ENCODE assay signal across 8 mouse cellular contexts in the genomic region with DNA sequence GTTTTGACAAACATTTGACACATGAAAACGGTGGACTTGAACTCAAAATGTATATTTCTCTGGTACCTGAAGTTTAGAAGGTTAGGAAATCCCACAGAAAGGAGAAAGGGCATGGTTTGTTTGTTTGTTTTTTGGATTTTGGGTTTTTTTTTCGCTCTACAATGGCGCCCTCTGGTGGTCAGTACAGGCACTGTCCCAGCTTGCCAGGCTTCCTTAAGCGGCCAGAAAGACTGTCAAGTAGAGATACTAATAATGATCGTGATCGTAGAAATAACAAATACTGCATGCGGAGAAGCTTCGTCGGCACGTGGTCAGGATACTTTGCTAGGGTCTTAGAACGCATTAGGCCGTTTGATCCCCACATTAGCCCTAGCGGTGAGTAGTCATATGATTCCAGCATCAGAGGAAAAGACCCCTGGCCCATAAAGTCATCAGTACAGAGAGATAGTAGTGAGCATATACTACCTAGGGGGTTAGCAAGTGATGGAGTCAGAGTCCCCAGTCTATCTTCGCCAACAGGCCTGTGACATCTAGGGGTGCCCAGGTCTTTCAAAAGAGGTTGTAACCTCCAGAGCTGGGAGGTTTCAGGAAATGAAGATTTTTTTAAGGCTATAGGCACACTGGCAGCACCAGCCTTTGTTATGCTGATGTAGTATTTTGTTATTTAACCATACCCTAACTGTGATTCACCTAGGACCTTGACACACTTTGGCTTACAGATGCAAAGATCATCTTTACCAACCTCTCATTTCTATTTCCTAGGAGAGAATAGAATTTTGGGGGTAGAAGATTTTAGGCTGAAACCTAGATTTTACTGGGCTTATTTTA. TPM values are rescaled to one million over a fixed set of nuclear protein-coding genes. Genes with fewer than 3 reads are reported as not detected.
DNase-seq lines count a peak whose midpoint lies in the region; ATAC-seq and TF ChIP-seq lines count a peak whose summit lies in the region.

No protein-coding gene starts in this region.

- H3K27ac ChIP-seq in left cerebral cortex, adult 2 months, result no peak overlapping the region
- no peak overlapping the region for H3K27ac ChIP-seq in midbrain, embryonic 14.5 days (replicated peaks; ENCODE audit: low read depth, low read length)

- CTCF ChIA-PET in Patski (lab: Charles Lee), result interaction anchor here (0.9 to 1.9 kb wide), 10 partner anchors 9 to 399 kb away, joined by 3 to 10 read pairs (median 4); a partner anchor contains a TSS

- in situ Hi-C loops in Patski (cut with MboI; ENCODE audit: low pct_unique_long_range_greater_than_20kb), result loop anchor here (5.0 kb wide), 3 partner anchors 70 to 400 kb away; no protein-coding TSS in a partner anchor

- H3K4me1 ChIP-seq in midbrain, embryonic 14.5 days (ENCODE audit: control insufficient read depth, insufficient read depth, low read length), result no peaks in the 10 kb centered on the region

- no peaks in the 10 kb centered on the region for H3K9me3 ChIP-seq in midbrain, embryonic 14.5 days (ENCODE audit: control insufficient read depth, low read length)

- no peaks in the 10 kb centered on the region for H3K27me3 ChIP-seq in Patski
- no peaks in the 10 kb centered on the region for H3K27me3 ChIP-seq in midbrain, embryonic 14.5 days (ENCODE audit: control insufficient read depth, insufficient read depth, low read length)

- no peak overlapping the region for H3K4me3 ChIP-seq in left cerebral cortex, adult 2 months
- no peak overlapping the region for H3K4me3 ChIP-seq in midbrain, embryonic 14.5 days (replicated peaks; ENCODE audit: low read depth, low read length)

- POLR2A ChIA-PET in Patski (lab: Charles Lee), result no interaction called here

- TF ChIP-seq CTCF in left cerebral cortex, adult 2 months (IDR thresholded peaks at IDR 0.05), result peak; percentile 99
- peak; percentile 85 for TF ChIP-seq CTCF in Patski (IDR thresholded peaks at IDR 0.05)

- H3K36me3 ChIP-seq in midbrain, embryonic 14.5 days (ENCODE audit: control insufficient read depth, insufficient read depth, low read length), result no peaks in the 10 kb centered on the region

- no peak overlapping the region for H3K9ac ChIP-seq in midbrain, embryonic 14.5 days (replicated peaks; ENCODE audit: low read length)

- peak overlapping the region; percentile 12 for H3K4me2 ChIP-seq in midbrain, embryonic 14.5 days (ENCODE audit: low read length)

- DNase-seq in left cerebral cortex, adult 2 months (ENCODE audit: extremely low spot score in 1 of 2, low spot score in 2 of 2), result peak in 1 of 2 experiments; percentile 70
- DNase-seq in left cerebral cortex, adult 11 months (ENCODE audit: low spot score), result no peak
- DNase-seq in Patski (ENCODE audit: low read depth, low spot score), result no peak
- peak; percentile 64 to 69 for DNase-seq in cerebellum, postnatal 4 days (ENCODE audit: low spot score in 2 of 2)
- DNase-seq in layer of hippocampus, postnatal 10 days (ENCODE audit: low spot score in 2 of 2), result peak; percentile 79 to 82
- DNase-seq in midbrain, embryonic 14.5 days, result peak; percentile 80
- DNase-seq in testis, postnatal 10 days (ENCODE audit: low spot score), result peak; percentile 85

- intact Hi-C loops in left cerebral cortex, adult 2 months (cut with DNase I), result loop anchor here (2.0 to 10.0 kb wide), 4 partner anchors 75 to 762 kb away; a partner anchor contains a TSS

- WGBS in midbrain, embryonic 14.5 days, result 10% methylated on average over 14 of the region's 14 CpGs

- no peak for ATAC-seq in Patski
- peak; percentile 60 for ATAC-seq in granulocyte monocyte progenitor cell, adult 5-6 weeks (replicated peaks; ENCODE audit: poor library complexity, severe bottlenecking)
- ATAC-seq in midbrain, embryonic 14.5 days (ENCODE audit: low FRiP score, low TSS enrichment), result no peak; the same call in 1 of the 2 replicates

RNA-seq across cellular contexts. Expression of a gene that starts 18.4 kb away (rescaled TPM):
- total RNA-seq in left cerebral cortex, adult 2 months (2021), result 1 to 10 TPM; 1.7 to 2.1 TPM
- polyA plus RNA-seq in Patski (2021), result 0.06 TPM
- total RNA-seq in granulocyte monocyte progenitor cell, adult 5-6 weeks (2014; fragmentation: Nextera tagmentation), result not detected in 2 replicates
- total RNA-seq in granulocyte monocyte progenitor cell, adult 5-6 weeks (2017), result not detected in 2 replicates
- 1 to 10 TPM; 1.8 TPM for total RNA-seq in layer of hippocampus, postnatal 10 days (2021)
- 0.26 and 0.39 TPM in 2 replicates for polyA plus RNA-seq in midbrain, embryonic 14.5 days (2014; fragmentation: Nextera tagmentation; extraction: Ambion mirVana)

Comparison
In these comparisons a context has a peak if more than half of its experiments do, and no peak if none do; other contexts are left out.
1. DNase-seq: peak in cerebellum, postnatal 4 days (2 of 2), layer of hippocampus, postnatal 10 days (2 of 2), midbrain, embryonic 14.5 days (single experiment) and testis, postnatal 10 days (single experiment); none in left cerebral cortex, adult 11 months (single experiment) and Patski (single experiment).